Mouse (Mus musculus) embryo, embryonic 11.5 days (tissue): ENCODE data around the gene Cnnm1.

Experiments used
- DNase-seq: peaks from one replicate; pipeline ENCODE4 v3.0.0-alpha.2; 2012; ENCODE audit warnings: low read depth, low spot score

The Cnnm1 gene

DNA sequence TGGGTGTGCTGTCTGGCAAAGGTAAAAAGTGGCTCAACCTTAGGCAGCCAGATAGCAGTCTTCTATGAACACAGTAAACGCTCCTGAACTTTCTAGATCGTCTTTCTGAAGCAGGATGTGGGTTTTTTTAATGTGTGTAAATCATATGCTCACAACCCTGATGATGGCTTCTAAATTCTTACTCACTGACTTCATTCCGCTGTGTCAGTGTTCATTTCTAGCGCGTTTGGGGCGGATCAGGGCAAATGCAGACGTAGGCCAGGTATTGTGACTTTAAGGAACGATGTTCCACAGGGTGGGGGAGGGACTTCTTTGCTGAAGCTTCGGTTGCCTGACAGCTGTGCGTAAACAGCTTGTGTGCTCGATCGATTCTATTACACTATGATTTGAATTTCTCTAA lies 90.7 kb downstream of the Cnnm1 start:
- no peak for DNase-seq

DNA sequence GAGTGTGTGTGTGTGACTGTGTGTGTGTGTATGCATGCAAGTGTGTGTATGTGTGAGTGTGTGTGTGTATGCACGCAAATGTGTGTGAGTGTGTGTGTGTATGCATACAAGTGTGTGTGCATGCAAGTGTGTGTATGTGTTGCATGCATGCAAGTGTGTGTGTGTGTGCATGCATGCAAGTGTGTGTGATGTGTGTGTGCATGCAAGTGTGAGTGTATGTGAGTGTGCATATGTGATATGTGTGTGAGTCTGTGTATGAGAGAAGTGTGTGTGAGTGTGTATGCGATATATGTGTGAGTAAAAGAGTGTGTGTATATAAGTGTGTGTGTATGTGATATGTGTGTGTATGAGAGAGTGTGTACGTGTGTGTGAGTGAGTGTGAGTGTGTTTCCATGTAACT lies 95.1 kb downstream of the Cnnm1 start:
- DNase-seq = no peak

DNA sequence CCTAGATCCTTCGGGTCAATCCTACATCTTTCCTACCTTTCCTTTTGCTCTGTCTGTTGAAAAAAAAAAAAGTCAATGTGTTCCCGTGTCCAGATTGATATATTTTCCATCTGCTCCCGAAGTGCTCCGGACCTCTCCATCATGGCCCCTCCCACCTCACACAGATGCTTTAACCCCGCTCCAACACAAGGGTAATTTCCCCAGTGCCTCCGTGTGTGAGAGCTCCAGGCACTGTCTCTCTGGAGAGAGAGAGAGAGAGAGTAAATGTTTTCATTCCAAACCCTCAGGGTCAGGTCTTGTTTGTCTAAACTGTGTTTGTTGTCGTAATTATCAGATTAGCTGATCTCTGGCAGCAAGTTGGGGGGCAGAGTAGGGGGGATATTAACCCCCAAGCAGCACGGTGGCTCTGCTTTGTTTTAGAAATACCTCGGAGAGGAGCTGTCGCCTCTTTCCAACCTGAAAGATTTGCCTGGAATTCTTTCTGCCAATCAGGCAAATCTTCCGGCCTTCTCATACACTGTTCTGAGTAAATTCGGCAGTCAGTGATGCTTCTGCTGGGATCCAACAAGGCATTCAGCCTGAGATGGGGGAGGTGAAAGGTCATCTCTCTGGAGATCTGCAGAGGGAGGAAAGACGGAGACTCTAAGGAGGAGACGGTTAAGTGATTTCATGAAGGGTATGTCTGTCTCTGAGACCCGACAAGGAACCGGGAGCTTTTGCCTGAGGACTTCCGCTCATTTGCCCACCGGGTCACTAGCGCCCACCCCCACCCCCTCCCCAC lies 106.3 kb downstream of the Cnnm1 start:
- DNase-seq = peak; percentile 23
